Mouse (Mus musculus): Measurements from ENCODE around the gene Gpr155. TPM values are rescaled to one million over a fixed set of nuclear protein-coding genes. Genes with fewer than 3 reads are reported as not detected.
A peak's percentile ranks its signal among the peaks of the same experiment; 100 is the strongest.

Gene Gpr155
- total RNA-seq, 4 experiments from 2014 or later = 43.1 to 50.3 (median 45.5) TPM

GRCm38 (mm10) chr2:73325871-73326270 is 60.5 kb downstream of the Gpr155 start:
- DNase-seq (ENCODE audit: low spot score in 2 of 2) = no peak

- DNase-seq (ENCODE audit: low spot score in 2 of 2) = no peak
These were observed 63.4 kb downstream of the Gpr155 start for GRCm38 (mm10) chr2:73322991-73323390.

GRCm38 (mm10) chr2:73319218-73319617 is 67.2 kb downstream of the Gpr155 start:
- DNase-seq (ENCODE audit: low spot score in 2 of 2) = no peak

- DNase-seq (ENCODE audit: low spot score in 2 of 2) = no peak
These were observed 68.9 kb downstream of the Gpr155 start for GRCm38 (mm10) chr2:73317426-73317825.

- DNase-seq (ENCODE audit: low spot score in 2 of 2) = no peak
These were observed 72.1 kb downstream of the Gpr155 start for GRCm38 (mm10) chr2:73314311-73314710.

GRCm38 (mm10) chr2:73313117-73313501 is 73.3 kb downstream of the Gpr155 start:
- peak in 1 of 2 experiments; percentile 15 for DNase-seq (ENCODE audit: low spot score in 2 of 2)

GRCm38 (mm10) chr2:73312152-73313116 is 73.9 kb downstream of the Gpr155 start, which contains the start of the genes Scrn3 and Cir1:
Scrn3 (plus strand) TSS chr2:73312601.
Cir1 (minus strand) TSS chr2:73312701.
- DNase-seq (ENCODE audit: low spot score in 2 of 2) = peak; percentile 73 to 93

GRCm38 (mm10) chr2:73306006-73306405 is 80.4 kb downstream of the Gpr155 start:
- no peak for DNase-seq (ENCODE audit: low spot score in 2 of 2)

- DNase-seq (ENCODE audit: low spot score in 2 of 2) = no peak
These were observed 81.9 kb downstream of the Gpr155 start for GRCm38 (mm10) chr2:73304506-73304905.

GRCm38 (mm10) chr2:73302722-73303121 is 83.7 kb downstream of the Gpr155 start:
- no peak for DNase-seq (ENCODE audit: low spot score in 2 of 2)

GRCm38 (mm10) chr2:73301979-73302378 is 84.4 kb downstream of the Gpr155 start:
- DNase-seq (ENCODE audit: low spot score in 2 of 2) = no peak

GRCm38 (mm10) chr2:73298841-73299240 is 87.5 kb downstream of the Gpr155 start:
- DNase-seq (ENCODE audit: low spot score in 2 of 2) = no peak

GRCm38 (mm10) chr2:73298154-73298553 is 88.2 kb downstream of the Gpr155 start:
- no peak for DNase-seq (ENCODE audit: low spot score in 2 of 2)

GRCm38 (mm10) chr2:73295023-73295422 is 91.3 kb downstream of the Gpr155 start:
- DNase-seq (ENCODE audit: low spot score in 2 of 2) = no peak

Other genes starting within 250 kb of the Gpr155 start
- 100 to 1,000 TPM in 3 of 4 experiments, 10 to 100 TPM in 1; 88.6 to 104 (median 102) TPM for gene Ola1, start 167.6 kb downstream of the Gpr155 start, total RNA-seq (2022)
- gene Sp9, start 114.6 kb downstream of the Gpr155 start, total RNA-seq (2022) = 1 to 10 TPM; 4.9 to 5.9 (median 5.3) TPM
- 10 to 100 TPM; 21.0 to 29.3 (median 24.2) TPM for gene Scrn3, start 74.0 kb downstream of the Gpr155 start, total RNA-seq (2022)
- gene Cir1, start 73.9 kb downstream of the Gpr155 start, total RNA-seq (2022) = 10 to 100 TPM; 25.9 to 28.4 (median 28.0) TPM
- gene Wipf1, start 143.2 kb upstream of the Gpr155 start, total RNA-seq (2022) = 10 to 100 TPM in 2 of 4 experiments, 1 to 10 TPM in 2; 9.3 to 16.6 (median 12.8) TPM
- under 1 TPM; 0.13 to 0.21 (median 0.19) TPM for gene Chrna1, start 193.8 kb upstream of the Gpr155 start, total RNA-seq (2022)